Mouse (Mus musculus): ENCODE measurements around the gene Grap2.

Gene Grap2

DNA sequence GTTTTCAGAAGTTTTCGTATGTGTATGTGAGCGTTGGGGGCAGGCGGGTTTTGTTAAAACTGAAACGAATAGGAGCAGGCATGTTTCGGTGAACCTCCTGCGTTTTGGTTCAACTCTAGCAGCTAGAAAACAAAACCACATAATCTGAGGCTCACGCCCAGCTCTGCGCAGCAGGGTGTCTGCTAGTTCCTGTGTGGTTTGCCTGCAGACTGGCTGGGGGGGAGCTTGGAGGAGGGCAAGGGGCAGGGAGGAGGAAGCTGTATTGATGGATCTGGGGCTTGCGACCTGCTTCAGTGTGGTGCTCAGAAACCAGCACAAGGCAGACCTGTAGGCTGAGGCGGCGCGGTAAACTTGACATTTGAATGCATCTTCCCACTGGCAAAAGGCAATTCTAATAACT lies at the start of gene Grap2:
Gene Grap2, plus strand, starts transcription at position 304 of the 400 bp plus-strand sequence.
- peak; percentile 75 for DNase-seq (ENCODE audit: low spot score)

DNA sequence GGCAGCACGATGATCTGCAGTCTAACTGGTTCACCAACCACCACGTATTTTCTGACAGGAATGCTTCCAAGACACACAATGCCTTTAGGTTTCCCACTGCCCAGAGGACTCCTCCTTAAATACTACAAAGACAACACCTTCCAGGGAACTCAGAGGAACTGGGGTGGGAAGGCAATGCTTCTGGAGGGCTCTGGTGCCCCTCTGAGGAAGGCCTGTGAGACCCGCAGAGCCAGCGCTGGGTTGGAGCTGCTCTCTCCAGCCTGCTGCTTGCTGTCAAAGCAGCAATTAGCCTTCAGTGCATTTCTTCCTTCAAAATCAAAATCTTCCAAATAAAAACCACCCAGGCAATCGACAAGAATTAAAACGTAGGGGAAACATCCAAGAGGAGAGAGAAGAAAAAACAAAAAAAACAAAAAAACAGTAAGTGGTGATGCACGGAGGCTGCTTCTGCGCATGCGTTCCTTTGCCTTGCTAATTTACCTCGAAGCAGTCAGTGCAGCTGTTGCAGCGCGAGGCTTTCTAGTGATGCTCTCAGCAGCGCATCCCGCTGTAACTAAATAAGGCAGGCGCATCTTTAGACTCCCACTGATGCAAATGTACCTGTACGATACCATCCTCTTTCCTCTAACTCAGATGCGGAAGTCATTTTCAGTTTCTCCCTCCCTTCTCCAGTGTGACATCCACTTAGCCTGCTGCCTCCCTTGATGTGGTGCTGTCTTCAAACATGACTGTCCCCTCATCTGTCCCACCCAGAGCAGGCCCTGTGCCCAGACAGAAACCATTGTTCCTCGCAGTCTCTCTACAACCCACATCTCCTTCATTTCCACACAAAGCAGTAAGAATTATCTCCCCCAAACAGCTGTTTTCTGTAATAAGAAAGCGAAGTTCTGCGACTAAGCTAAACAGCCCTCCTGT lies 42.2 kb upstream of the Grap2 start:
- no peak for DNase-seq (ENCODE audit: low spot score)

DNA sequence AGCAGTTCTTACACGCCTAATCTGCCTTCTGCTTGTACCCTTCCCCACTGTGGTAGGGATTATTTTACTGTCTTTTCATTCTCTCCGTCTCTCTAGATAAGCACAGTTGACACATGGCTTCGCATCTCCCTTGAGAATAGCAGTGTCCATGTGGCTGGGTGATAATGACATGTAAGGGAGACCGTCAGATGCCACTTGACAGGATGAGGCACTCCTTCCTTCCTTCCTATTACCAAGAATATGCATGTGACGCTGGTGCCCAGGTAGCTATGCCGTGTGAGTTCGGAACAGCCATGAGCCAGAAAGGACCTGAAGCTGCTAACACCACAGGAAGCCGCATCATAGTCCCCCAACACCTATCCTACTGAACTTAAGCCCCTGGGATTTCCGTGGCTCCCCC lies 41.4 kb upstream of the Grap2 start:
- DNase-seq (ENCODE audit: low spot score): no peak

DNA sequence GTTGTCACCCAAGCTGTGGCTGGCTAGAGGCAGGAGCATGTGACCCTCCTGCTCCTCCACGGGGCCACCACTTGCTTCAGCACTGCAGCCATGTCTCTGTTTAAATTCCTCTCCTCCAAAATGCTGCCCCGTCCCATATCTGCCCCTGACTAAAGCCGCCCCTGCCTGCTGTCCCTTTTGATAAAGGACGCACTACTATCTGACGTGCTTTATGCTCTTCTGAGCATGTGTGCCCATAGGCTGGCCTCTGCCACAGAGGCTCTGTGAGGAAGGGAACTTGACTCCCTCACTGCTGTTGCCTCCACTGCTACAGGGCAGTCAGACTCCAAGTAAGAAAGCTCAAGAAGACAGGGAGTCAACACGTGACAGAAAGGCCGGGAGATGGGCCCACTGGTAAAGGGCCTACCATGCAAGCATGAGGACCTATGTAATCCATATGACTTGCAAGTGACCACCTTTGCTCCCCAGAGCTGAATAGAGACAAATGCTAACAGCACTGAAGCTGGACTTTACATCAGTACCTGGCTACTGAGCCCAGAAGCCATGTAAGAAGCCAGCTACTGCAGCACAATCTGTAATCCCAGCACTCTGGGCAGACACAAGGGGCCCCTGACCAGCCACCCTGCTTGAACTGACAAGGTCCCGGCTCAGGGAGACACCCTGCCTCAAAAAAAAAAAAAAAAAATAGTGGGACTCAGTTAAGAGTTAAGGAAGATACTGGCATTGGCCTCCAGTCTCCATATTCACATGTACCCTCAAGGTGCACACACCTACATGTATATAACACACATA lies 39.9 kb upstream of the Grap2 start:
- no peak for DNase-seq (ENCODE audit: low spot score)

DNA sequence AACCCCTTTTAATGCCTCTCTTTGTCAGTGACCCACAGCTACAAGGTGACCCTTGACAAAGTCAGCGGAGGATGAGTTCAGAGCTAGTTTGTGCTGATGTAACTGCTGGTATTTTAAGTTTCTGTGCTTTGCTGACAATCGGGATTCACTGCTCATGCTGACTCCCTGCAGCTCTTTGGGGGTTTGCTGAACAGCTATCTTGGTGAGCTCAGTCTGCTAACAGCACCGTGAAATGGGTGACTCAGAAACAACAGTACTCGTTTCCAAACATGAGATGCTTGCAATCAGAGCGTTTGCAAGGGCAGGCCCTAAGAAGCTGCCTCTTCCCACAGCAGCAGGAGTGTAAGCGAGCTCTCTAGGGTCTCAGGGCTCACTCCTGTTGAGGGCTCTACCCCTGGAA lies 39.1 kb upstream of the Grap2 start:
- no peak for DNase-seq (ENCODE audit: low spot score)

DNA sequence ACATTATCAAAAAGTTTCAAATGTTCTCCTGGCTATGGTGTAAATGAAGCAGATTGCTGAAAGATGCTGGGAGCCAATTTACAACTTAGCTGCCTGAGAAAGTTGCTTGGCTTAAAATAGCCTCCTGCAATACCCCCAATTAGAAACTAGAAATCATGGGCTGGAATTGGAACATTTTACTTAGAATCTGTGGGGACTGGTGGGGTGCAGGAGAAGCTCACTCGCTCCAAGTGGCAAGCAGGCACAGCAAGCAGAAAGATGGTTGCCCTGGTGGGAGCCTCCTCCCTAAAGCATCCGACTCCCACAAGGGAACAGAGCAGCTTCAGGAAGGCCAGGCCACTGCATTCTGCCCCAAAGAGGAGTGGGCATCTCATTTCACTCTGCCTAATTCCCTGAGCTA lies 36.3 kb upstream of the Grap2 start:
- no peak for DNase-seq (ENCODE audit: low spot score)

DNA sequence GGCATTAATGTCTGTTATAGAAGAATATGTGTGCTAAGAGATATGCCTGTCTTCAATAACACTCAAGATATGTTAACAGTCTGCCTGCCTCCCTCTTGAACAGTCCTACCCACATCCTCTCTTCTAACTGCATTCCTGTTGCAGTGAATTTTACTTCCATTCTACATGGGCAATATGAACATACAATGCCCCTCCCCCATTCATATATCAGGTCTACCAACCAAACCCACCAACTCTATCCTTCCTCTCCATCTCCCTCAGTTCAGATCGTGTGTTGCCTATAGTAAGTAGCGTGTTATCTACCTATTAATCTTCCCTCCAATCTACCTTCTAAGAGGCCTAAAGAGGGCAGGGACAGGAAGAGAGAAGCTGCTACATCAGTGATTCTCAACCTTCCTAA lies 34.3 kb upstream of the Grap2 start:
- DNase-seq (ENCODE audit: low spot score): no peak

DNA sequence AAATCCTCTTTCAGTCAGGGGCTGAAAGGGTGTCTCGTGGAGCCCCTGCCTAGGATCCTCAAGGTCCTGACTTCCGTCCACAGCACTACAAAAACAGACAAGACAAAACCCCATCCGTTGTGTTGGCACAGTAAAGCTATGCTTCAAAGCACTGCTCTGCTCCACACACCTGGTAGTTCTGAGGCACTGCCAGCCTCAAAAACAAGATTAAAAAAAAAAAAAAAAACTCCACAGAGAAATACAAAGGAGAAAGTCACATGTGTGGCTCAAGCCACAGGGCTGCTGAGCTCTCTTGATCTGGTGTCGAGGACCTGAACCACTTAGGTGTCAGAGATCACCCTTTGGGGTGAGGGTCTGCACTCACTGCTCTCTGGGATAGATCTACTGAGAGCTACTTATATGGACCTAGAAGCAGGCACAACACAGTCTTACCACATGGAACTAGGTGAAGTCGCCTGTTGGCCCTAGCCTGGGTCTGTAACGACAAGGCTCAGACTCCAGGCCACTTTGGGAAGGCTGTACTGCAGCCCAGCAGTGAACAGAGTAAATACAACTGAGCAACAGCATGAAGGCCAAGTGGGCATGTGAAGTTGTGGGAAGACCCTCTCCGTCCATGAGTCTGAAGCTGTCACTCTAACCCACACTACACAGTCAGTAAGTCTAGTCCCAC lies 33.6 kb upstream of the Grap2 start:
- peak; percentile 18 for DNase-seq (ENCODE audit: low spot score)

DNA sequence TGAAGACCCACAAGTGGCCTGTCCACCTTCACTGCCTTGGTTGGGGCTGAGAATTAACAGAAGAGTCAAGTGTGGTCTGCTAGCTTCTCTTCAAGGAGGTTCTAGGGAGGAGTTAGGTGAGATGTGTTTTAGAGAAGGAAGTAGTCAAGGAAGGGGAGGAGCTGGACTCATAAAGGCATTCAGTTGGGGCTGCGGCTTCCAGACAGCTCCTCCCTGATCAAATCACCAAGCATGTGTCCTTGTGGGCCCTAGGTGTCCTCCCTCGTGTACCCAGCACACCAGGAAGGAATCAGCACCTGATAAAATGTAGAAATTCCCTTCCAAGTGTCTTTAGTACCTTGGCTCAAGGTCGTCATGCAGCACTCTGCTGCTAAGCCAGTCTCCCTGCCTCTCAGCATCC lies 28.3 kb upstream of the Grap2 start:
- no peak for DNase-seq (ENCODE audit: low spot score)

DNA sequence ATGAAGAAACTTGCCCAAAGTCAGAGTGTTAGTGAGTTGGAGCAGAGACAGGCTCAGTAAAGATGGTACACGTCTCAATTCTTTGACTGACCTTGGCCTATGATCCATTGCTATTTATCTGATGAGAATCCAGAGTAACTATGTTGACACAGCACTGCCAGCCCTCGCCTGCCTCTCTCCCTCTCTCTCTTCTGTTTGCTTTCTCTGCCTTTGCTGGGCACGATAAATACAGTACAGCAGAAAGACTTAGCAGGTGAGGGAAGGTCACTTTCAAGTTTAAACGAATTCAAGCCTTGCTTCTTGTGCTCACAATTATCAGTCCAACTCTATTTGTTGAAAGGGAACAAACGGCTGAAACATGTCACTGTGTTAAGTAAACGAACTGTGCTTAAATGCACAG lies 27.0 kb upstream of the Grap2 start:
- no peak for DNase-seq (ENCODE audit: low spot score)

DNA sequence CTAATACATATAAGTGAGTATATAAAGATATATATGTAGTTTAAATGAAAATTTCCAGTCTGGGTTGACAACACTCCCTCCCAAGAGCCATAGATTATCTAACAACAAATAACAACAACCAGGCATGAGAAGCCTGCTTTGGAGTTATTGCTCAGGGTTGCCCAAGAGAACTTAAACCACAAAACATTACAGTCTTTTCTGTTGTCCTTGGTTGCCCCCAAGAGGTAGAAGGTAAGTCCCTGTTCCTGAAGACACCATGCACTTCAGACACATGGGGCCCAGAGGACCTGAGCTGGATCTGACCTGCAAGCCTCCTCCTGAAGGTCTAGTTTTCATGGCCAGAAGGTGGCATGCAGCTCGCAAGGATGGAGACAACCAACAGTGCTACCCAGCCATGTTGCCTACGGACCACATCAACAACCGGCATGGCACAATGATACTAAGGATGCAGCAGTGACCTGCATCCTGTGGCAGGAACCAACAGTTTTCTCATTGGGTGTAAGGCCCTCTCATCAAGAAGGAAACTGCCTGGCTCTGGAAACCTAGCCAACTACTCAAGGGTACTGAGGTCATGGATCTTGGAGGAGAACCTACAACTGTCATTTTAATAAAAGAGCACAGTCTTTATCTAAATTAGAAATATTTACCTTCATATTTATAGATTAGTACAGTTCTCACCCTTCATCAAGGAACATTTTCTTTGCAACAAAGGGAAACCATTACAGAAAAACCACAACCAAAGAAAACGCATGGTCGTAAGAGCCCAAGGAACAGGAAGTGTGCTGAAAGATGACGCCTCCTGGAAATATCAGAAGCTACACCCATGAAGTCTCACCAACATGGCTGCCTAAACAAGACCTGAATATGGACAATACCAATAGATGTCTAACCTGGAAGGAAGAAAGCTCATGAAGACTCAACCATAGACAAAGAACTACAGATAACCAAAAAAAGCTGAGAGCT lies 17.3 kb upstream of the Grap2 start:
- DNase-seq (ENCODE audit: low spot score): no peak

DNA sequence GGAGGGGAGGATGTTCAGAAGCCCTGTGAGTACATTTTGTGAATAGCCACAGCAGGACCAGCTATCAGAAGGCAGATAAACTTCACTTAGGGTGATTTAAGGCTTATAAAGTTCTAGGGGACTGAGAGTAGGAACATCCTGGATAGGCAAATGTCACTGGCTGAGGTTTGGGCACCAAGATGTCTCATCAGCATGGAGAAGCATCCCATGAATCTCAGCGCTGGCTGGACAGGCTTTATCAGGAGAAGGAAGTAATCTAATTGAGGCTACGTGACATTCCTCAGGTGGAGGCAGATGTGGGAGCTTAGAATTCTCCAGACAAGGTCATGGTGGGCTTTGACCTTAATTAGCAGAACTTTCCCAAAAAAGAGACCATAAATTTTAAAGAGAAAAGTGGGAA lies 16.4 kb upstream of the Grap2 start:
- DNase-seq (ENCODE audit: low spot score): no peak

DNA sequence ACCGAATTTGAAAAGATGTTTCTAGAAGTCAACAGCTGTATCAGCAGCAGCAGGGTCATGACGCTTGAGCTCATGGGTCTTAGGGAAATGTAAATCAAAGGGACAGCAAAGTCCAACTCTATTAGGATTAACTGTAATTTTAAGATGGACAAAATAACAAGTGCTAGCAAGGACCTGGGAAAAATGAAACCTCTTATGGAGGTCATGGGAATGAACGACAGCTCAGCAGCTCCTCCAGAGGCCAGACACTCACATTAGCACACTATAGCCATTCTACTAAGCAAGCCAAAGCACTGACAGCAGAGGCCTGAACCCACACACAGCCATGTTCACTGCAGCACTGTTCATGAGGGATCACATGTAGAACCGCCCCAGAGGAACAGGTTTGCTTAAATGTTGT lies 14.6 kb upstream of the Grap2 start:
- no peak for DNase-seq (ENCODE audit: low spot score)

DNA sequence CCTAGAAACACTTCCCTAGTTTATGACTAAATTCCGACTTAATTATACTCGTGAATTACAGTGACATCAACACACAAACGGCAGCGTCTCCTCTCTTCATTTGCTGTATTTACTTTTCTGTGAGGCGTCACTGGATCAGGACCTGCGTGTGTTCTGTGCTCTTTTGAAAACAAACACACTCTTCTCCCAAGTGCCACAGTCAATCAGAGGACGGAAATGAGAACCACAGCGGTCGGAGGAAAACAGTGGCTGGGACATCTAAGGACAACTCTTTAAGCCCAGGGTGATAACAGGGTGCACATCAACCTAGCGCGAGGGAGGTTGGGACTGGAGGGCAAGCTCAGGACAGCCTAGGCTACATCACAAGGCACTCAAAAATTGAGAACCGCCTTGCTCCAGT lies 12.9 kb upstream of the Grap2 start:
- no peak for DNase-seq (ENCODE audit: low spot score)

DNA sequence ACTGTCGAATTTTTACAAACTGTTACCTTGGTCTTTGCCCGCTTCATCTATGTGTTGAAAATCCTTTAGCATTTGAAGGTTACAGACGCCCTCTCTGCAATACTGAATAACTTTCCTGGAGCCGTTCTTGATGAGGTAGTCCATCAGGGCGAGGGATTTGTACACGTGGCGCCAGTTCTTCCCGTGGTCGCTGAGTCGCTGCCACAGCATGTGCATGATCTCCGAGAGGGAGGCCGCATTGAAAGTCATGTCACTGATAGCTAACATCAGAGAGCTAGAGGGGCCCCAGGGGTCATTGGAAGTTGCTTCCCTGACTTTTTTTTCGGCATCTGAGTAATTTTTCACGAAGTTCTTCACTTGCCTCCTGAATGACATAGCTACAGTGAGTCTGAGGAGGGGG lies 12.4 kb upstream of the Grap2 start:
- DNase-seq (ENCODE audit: low spot score): no peak

DNA sequence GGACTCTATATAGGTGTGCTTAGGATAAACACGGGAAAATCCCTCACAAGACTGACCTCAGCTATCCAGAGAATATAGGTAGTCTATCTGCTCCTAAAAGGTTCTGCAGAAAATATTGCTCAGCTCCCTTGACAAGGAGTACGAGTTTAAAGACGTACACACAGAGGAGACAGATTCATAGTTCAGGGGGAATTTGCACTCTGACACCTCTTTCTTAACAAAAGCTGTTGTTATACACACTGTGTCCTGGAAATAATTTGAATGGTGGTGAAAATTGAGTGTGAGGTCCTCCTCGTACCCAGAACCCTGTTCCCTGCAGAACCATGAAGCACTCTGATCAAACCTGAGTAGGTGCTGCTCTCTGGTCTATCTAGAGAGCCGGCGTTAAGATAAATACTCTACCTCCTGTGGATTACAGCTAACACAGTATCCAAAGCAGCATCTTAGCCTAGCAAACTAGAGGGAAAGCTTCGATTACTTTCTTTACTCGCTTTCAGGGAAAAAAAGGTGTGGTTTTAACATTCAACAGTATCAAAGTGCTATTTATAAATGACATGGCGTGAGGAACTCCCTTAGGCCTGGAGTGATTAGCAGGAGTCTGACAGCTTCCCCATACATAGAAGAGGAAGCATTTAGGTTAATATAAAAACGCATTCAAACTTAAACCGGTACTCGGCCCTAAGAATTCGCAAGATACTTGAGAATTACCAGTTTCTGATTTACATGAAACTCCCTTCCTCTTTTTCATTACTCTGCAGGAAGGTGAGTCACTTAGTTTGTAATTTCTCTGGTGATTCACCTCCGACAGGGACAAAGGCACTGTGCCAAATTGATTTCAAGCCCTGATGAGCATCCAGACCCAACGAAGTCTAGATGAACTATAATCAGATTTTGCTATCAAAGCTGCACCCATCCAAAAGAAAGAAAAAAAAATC lies 11.5 kb upstream of the Grap2 start:
- DNase-seq (ENCODE audit: low spot score): peak; percentile 32

DNA sequence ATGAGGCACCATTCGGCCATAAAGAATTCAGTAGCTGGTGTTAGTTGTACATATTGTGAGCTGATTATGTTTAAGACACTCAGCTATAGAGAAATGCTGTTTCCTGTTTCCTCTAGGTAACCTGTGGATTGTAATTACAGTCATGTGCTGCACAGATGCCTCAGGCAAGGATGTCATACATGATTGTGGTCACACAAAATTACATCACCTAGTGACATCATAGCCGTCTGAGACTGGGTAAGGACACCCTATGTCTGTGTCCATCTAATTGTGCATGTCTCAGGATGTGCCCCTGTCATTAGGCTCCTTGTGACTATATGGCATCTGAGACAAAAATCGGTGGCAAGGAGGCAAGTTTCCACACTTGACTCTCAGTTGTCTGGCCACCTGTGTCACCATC lies 9.9 kb upstream of the Grap2 start:
- DNase-seq (ENCODE audit: low spot score): no peak

DNA sequence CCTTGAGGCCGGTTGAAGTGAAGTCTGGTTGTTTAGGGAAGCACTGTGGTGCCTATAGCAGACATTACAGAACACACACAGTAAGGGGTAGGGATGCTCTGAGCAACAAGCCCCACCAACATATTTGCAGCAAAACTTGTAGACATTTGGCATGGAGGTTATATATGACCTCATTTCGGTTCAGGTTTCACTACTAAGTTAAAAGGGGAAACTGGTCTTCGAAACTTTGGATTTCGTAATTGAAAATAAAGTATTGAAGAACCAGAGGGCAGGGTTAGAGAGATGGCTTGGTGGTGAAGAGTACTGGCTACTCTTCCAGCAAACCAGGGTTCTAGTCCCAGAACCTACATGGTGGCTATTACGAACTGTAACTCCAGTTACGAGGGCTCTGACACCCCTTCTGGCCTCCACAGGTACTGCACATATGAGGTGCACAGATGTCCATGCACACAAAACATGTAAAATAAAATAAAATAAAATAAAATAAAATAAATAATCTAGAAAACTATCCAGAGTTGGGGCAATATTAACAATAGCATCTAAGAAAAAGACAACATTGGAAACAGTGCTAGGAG lies 8.7 kb upstream of the Grap2 start:
- DNase-seq (ENCODE audit: low spot score): no peak

DNA sequence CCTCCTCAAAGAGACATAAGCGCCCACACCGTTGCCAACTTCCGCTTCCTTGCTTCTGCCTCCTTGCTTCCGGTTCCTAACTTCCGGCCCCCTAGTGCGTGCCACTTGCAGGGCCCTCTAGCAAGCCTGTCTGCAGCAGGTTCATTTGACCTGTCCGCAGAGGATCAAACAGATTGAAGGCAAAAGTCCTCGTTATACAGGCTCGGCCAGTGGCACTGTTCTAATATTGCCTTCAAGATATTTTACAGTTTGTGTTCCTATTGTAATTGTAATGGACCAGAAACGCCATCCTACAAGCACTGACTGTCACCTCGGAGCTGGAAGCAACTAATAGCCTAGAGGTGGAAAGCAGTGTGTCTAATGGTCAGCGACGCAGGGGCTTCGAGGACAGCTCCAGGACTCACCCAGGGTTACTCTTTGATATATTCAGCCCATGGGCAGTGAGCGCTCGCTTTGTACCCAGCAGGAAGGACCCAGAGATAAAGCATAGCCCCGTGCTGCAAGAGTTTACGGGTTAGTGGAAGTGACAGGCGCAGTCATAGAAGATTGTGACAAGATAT lies 7.2 kb upstream of the Grap2 start, which contains the start of gene Enthd1:
Gene Enthd1, minus strand, starts transcription at position 51 of the 560 bp plus-strand sequence.
- DNase-seq (ENCODE audit: low spot score): no peak

DNA sequence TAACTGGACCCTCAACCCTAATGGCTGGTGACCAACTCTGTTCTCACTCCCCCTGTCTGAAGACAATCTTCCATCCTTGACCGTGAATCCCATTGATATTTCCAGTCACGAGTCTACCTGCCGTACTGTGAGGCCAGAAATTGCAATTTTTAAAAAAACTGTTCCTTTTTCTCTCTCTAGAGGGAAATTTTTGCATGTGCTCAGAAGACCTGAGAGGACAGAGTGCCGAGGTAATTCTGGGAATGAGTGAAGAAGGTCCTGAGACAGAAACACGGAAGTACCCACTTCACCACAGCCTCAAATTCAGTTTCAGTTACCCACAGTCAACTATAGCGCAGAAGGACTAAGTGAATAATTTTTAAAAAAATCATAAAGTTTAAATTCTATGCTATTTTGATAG lies 5.7 kb upstream of the Grap2 start:
- no peak for DNase-seq (ENCODE audit: low spot score)
